Mouse (Mus musculus) CH12.LX (cell line): ENCODE measurements around the gene Rbpms2. TPM values are rescaled to one million over a fixed set of nuclear protein-coding genes. Genes with fewer than 3 reads are reported as not detected.

Experiments used
- DNase-seq: peaks from one replicate; pipeline ENCODE4 v3.0.0-alpha.2; 2013; ENCODE audit errors: extremely low read depth
- H3K27ac ChIP-seq: 2 replicates; pipeline ENCODE4 v1.5.1; 2012; ENCODE audit warnings: low read depth, mild to moderate bottlenecking, control low read depth, moderate library complexity; ENCODE audit not compliant: insufficient read depth
- H3K27me3 ChIP-seq: replicated peaks from 2 replicates; pipeline ENCODE3; 2012; ENCODE audit warnings: inconsistent platforms
- H3K36me3 ChIP-seq, 2 experiments: replicated peaks in 1 of 2; 2 replicates each; pipeline versions ENCODE3 to v1.6.1; 2012; ENCODE audit warnings: inconsistent platforms in 1 of 2, low read length in 1 of 2, mild to moderate bottlenecking in 1 of 2, mixed read lengths in 1 of 2, moderate library complexity in 1 of 2; ENCODE audit not compliant: control insufficient read depth in 1 of 2, insufficient read depth in 1 of 2
- H3K4me1 ChIP-seq, 2 experiments: 2 replicates each; pipeline ENCODE4 v1.6.1; 2012; ENCODE audit warnings: inconsistent platforms in 1 of 2, moderate library complexity in 1 of 2; ENCODE audit not compliant: insufficient read depth in 2 of 2, control insufficient read depth in 1 of 2
- H3K4me2 ChIP-seq: 2 replicates; pipeline ENCODE4 v1.6.1; 2012; ENCODE audit warnings: low read depth, mild to moderate bottlenecking, control low read depth; ENCODE audit not compliant: poor library complexity, insufficient read depth, severe bottlenecking
- H3K4me3 ChIP-seq, 3 experiments: fragments of 150-350 bp in 1 of 3; sonication (generic) in 1 of 3; replicated peaks in 1 of 3; 2 replicates each; pipeline versions ENCODE3 to v1.5.1; 2011 to 2012; ENCODE audit warnings: low read depth in 2 of 3, low read length in 2 of 3, mild to moderate bottlenecking in 2 of 3, moderate library complexity in 2 of 3, control low read depth in 1 of 3, improper control_type of control experiment in 1 of 3, inconsistent platforms in 1 of 3, mixed read lengths in 1 of 3; ENCODE audit not compliant: poor library complexity in 1 of 3
- H3K79me2 ChIP-seq: replicated peaks from 2 replicates; pipeline ENCODE4 v1.6.1; 2012; ENCODE audit warnings: mild to moderate bottlenecking, moderate library complexity; ENCODE audit not compliant: control insufficient read depth, poor library complexity, insufficient read depth, severe bottlenecking; ENCODE audit errors: extremely low read depth
- H3K9ac ChIP-seq: 2 replicates; pipeline ENCODE4 v1.6.1; 2012; ENCODE audit warnings: low read depth, mild to moderate bottlenecking, control low read depth, moderate library complexity; ENCODE audit not compliant: insufficient read depth
- H3K9me3 ChIP-seq: replicated peaks from 2 replicates; pipeline ENCODE3; 2012; ENCODE audit warnings: low read length, inconsistent platforms, mixed read lengths
- BHLHE40 ChIP-seq: IDR thresholded peaks from 2 replicates; pipeline ENCODE4 v1.6.1; 2011; ENCODE audit warnings: mild to moderate bottlenecking, low read depth, low read length, improper control_type of control experiment
- CHD1 ChIP-seq: IDR thresholded peaks from 2 replicates; pipeline ENCODE4 v1.6.1; 2012; ENCODE audit warnings: low read depth, low read length, improper control_type of control experiment, inconsistent platforms
- CHD2 ChIP-seq: IDR thresholded peaks from 2 replicates; pipeline ENCODE4 v1.6.1; 2011; ENCODE audit warnings: low read length, improper control_type of control experiment
- CTCF ChIP-seq, 2 experiments: IDR thresholded peaks in 1 of 2; conservative IDR thresholded peaks in 1 of 2; 2 replicates each; pipeline ENCODE4 v1.5.1; 2011 to 2012; ENCODE audit warnings: low read depth in 2 of 2, low read length in 2 of 2, improper control_type of control experiment in 1 of 2, inconsistent platforms in 1 of 2, mild to moderate bottlenecking in 1 of 2, moderate library complexity in 1 of 2
- ELF1 ChIP-seq: IDR thresholded peaks from 2 replicates; pipeline ENCODE4 v1.6.1; 2014; ENCODE audit warnings: low read depth, mild to moderate bottlenecking, inconsistent platforms, low read length, improper control_type of control experiment
- ETS1 ChIP-seq: conservative IDR thresholded peaks from 2 replicates; pipeline ENCODE4 v1.6.1; 2012; ENCODE audit warnings: low read depth, mild to moderate bottlenecking, inconsistent platforms, low read length, improper control_type of control experiment, moderate library complexity
- GABPA ChIP-seq: IDR thresholded peaks from 2 replicates; pipeline ENCODE4 v1.6.1; 2012; ENCODE audit warnings: low read depth, low read length, improper control_type of control experiment, inconsistent platforms; ENCODE audit not compliant: insufficient replicate concordance
- HCFC1 ChIP-seq: IDR thresholded peaks from 2 replicates; pipeline ENCODE4 v1.6.1; 2012; ENCODE audit warnings: low read depth, mild to moderate bottlenecking, inconsistent platforms, low read length, improper control_type of control experiment
- IRF4 ChIP-seq: IDR thresholded peaks from 2 replicates; pipeline ENCODE4 v1.6.1; 2014; ENCODE audit warnings: low read depth, mild to moderate bottlenecking, inconsistent platforms, low read length, improper control_type of control experiment
- JUN ChIP-seq: IDR thresholded peaks from 2 replicates; pipeline ENCODE4 v1.6.1; 2011; ENCODE audit warnings: low read depth, mild to moderate bottlenecking, low read length, improper control_type of control experiment, moderate library complexity; ENCODE audit not compliant: insufficient read depth
- JUND ChIP-seq: conservative IDR thresholded peaks from 2 replicates; pipeline ENCODE4 v1.6.1; 2011; ENCODE audit warnings: low read depth, low read length, improper control_type of control experiment
- MAFK ChIP-seq: IDR thresholded peaks from 2 replicates; pipeline ENCODE4 v1.6.1; 2011; ENCODE audit warnings: low read length, improper control_type of control experiment; ENCODE audit not compliant: insufficient replicate concordance
- MAX ChIP-seq: IDR thresholded peaks from 2 replicates; pipeline ENCODE4 v1.6.1; 2011; ENCODE audit warnings: low read length, improper control_type of control experiment
- MEF2A ChIP-seq: IDR thresholded peaks from 2 replicates; pipeline ENCODE4 v1.6.1; 2014; ENCODE audit warnings: low read depth, mild to moderate bottlenecking, inconsistent platforms, low read length, improper control_type of control experiment, borderline replicate concordance
- MXI1 ChIP-seq: IDR thresholded peaks from 2 replicates; pipeline ENCODE4 v1.6.1; 2011; ENCODE audit warnings: mild to moderate bottlenecking, low read depth, low read length, improper control_type of control experiment
- MYC ChIP-seq: IDR thresholded peaks from 2 replicates; pipeline ENCODE4 v1.6.1; 2011; ENCODE audit warnings: low read depth, mild to moderate bottlenecking, improper control_type of control experiment, low read length
- NELFE ChIP-seq: IDR thresholded peaks from 2 replicates; pipeline ENCODE4 v1.6.1; 2011; ENCODE audit warnings: low read depth, low read length, improper control_type of control experiment
- NRF1 ChIP-seq: IDR thresholded peaks from 2 replicates; pipeline ENCODE4 v1.6.1; 2014; ENCODE audit warnings: low read depth, mild to moderate bottlenecking, inconsistent platforms, low read length, improper control_type of control experiment, moderate library complexity
- PAX5 ChIP-seq: IDR thresholded peaks from 2 replicates; pipeline ENCODE4 v1.6.1; 2012; ENCODE audit warnings: low read length, inconsistent platforms, mixed read lengths
- POLR2A ChIP-seq: IDR thresholded peaks from 2 replicates; pipeline ENCODE4 v1.6.1; 2011; ENCODE audit warnings: low read depth, mild to moderate bottlenecking, improper control_type of control experiment, low read length
- POLR2AphosphoS2 ChIP-seq: IDR thresholded peaks from 2 replicates; pipeline ENCODE4 v1.6.1; 2011; ENCODE audit warnings: low read depth, low read length, improper control_type of control experiment
- RAD21 ChIP-seq: IDR thresholded peaks from 2 replicates; pipeline ENCODE4 v1.6.1; 2011; ENCODE audit warnings: low read depth, mild to moderate bottlenecking, low read length, improper control_type of control experiment, moderate library complexity
- RCOR1 ChIP-seq: conservative IDR thresholded peaks from 2 replicates; pipeline ENCODE4 v1.6.1; 2012; ENCODE audit warnings: low read depth, mild to moderate bottlenecking, inconsistent platforms, low read length, improper control_type of control experiment
- SIN3A ChIP-seq: IDR thresholded peaks from 2 replicates; pipeline ENCODE4 v1.6.1; 2012; ENCODE audit warnings: low read length, improper control_type of control experiment, inconsistent platforms
- SMC3 ChIP-seq: IDR thresholded peaks from 2 replicates; pipeline ENCODE4 v1.6.1; 2011; ENCODE audit warnings: low read depth, low read length, improper control_type of control experiment
- TBP ChIP-seq: conservative IDR thresholded peaks from 2 replicates; pipeline ENCODE4 v1.6.1; 2011; ENCODE audit warnings: low read depth, low read length, improper control_type of control experiment
- TCF12 ChIP-seq: IDR thresholded peaks from 2 replicates; pipeline ENCODE4 v1.6.1; 2014; ENCODE audit warnings: low read depth, mild to moderate bottlenecking, inconsistent platforms, low read length, improper control_type of control experiment
- USF1 ChIP-seq: IDR thresholded peaks from 2 replicates; pipeline ENCODE4 v1.6.1; 2014; ENCODE audit warnings: low read depth, mild to moderate bottlenecking, inconsistent platforms, low read length, improper control_type of control experiment
- USF2 ChIP-seq: conservative IDR thresholded peaks from 2 replicates; pipeline ENCODE4 v1.6.1; 2011; ENCODE audit warnings: low read depth, low read length, improper control_type of control experiment
- ZC3H11A ChIP-seq: IDR thresholded peaks from 2 replicates; pipeline ENCODE4 v1.6.1; 2012; ENCODE audit warnings: low read depth, mild to moderate bottlenecking, inconsistent platforms, low read length, improper control_type of control experiment
- ZKSCAN1 ChIP-seq: IDR thresholded peaks from 2 replicates; pipeline ENCODE4 v1.6.1; 2012; ENCODE audit warnings: low read depth, inconsistent platforms, low read length, improper control_type of control experiment, borderline replicate concordance
- ZMIZ1 ChIP-seq: IDR thresholded peaks from 2 replicates; pipeline ENCODE4 v1.6.1; 2012; ENCODE audit warnings: low read depth, mild to moderate bottlenecking, inconsistent platforms, low read length, improper control_type of control experiment
- dilution Hi-C: fragments of 300-500 bp; cut with MboI; formaldehyde crosslinking; loops from 2 replicates; pipeline ENCODE4 v1.14.3; 2020; ENCODE audit warnings: low sequenced_read_pairs; ENCODE audit not compliant: extremely low pct_unique_long_range_greater_than_20kb, extremely low pct_ligation_motif_present
- in situ Hi-C: fragments of 300-500 bp; cut with MboI; formaldehyde crosslinking; loops from 3 replicates; pipeline ENCODE4 v1.14.3; 2019; ENCODE audit warnings: low sequenced_read_pairs, low pct_ligation_motif_present, low pct_unique_long_range_greater_than_20kb, mixed read lengths
- polyA plus RNA-seq: library from polyadenylated mRNA; unstranded; fragments of >175 nt; gene quantifications from 2 replicates; pipeline ENCODE4 v1.2.1, GENCODE M21; 2012; ENCODE audit warnings: low read depth; ENCODE audit not compliant: insufficient read length
- total RNA-seq, 2 experiments: library from RNA; depleted of rRNA; stranded (reverse); fragments of 300-350 nt in 1 of 2; fragments of >200 nt in 1 of 2; gene quantifications; 2 replicates each; pipeline ENCODE4 v1.2.3; 2012 to 2014

Gene Rbpms2
- total and polyA plus RNA-seq, 3 experiments = 0.13 to 0.34 TPM; not detected in 1

- no peak; the same call in 1 of the 2 replicates for TF ChIP-seq SIN3A
- peak; percentile 98 for TF ChIP-seq POLR2A
- TF ChIP-seq ELF1 = peak; percentile 73
- peak; percentile 97 for TF ChIP-seq NELFE
- no peak for TF ChIP-seq MAFK
- no peak for TF ChIP-seq MYC
- peak; percentile 29; the same call in 1 of the 2 replicates for TF ChIP-seq HCFC1
- TF ChIP-seq CHD1 = no peak
- TF ChIP-seq ETS1 = peak; percentile 17; the same call in 1 of the 2 replicates
- no peak for TF ChIP-seq USF1
- no peak for TF ChIP-seq BHLHE40
- peak; percentile 9; the same call in 1 of the 2 replicates for TF ChIP-seq MEF2A
- no peak for TF ChIP-seq PAX5
- TF ChIP-seq JUN = no peak
Observed at GRCm38 (mm10) chr9:65579781-65580371, 49.6 kb upstream of the Rbpms2 start, which contains the start of gene Plekho2 (continued).

- peak; percentile 95 for DNase-seq
- dilution Hi-C loops = no loop called here
- peaks cover 9 to 37% of the 10 kb centered on the region in 2 experiments; a peak in 3 of 4 replicates for H3K4me1 ChIP-seq
- TF ChIP-seq MEF2A = peak; percentile 46; the same call in 1 of the 2 replicates
- peak; percentile 63; the same call in 1 of the 2 replicates for TF ChIP-seq MAX
- peak; percentile 39; the same call in 1 of the 2 replicates for TF ChIP-seq TCF12
- TF ChIP-seq RCOR1 = no peak
- peak; percentile 75 to 100 for TF ChIP-seq CTCF (conservative IDR thresholded peaks at IDR 0.05 in 1 of 2, IDR thresholded peaks at IDR 0.05 in 1 of 2; ENCODE audit: low read depth in 2 of 2, low read length in 2 of 2)
- TF ChIP-seq NELFE = peak; percentile 87; the same call in 1 of the 2 replicates
- TF ChIP-seq CHD1 = no peak
- TF ChIP-seq HCFC1 = peak; percentile 15
- TF ChIP-seq JUND = 0 out of 2 replicates have a peak, but pooled peaks have one; percentile 48
- TF ChIP-seq USF2 = no peak
- TF ChIP-seq ZKSCAN1 = no peak
- no peak for TF ChIP-seq ZMIZ1
- TF ChIP-seq TBP = 0 out of 2 replicates have a peak, but pooled peaks have one; percentile 30
- no peak for TF ChIP-seq CHD2
- TF ChIP-seq SIN3A = peak; percentile 65; the same call in 1 of the 2 replicates
- TF ChIP-seq RAD21 = peak; percentile 96
- no peak; the same call in 1 of the 2 replicates for TF ChIP-seq USF1
- TF ChIP-seq MXI1 = peak; percentile 85
- no peak for TF ChIP-seq ELF1
- TF ChIP-seq GABPA = no peak
- peak; percentile 31; the same call in 1 of the 2 replicates for TF ChIP-seq NRF1
- TF ChIP-seq IRF4 = peak; percentile 50; the same call in 1 of the 2 replicates
- no peak for TF ChIP-seq POLR2AphosphoS2
- TF ChIP-seq ZC3H11A = peak; percentile 92
- peak; percentile 99 for TF ChIP-seq SMC3
- TF ChIP-seq BHLHE40 = peak; percentile 61
- no peak for TF ChIP-seq MAFK
Observed at GRCm38 (mm10) chr9:65580401-65581256, 48.8 kb upstream of the Rbpms2 start.

More at GRCm38 (mm10) chr9:65580401-65581256, 48.8 kb upstream of the Rbpms2 start:
- H3K79me2 ChIP-seq = peaks cover 40% of the 10 kb centered on the region
- in situ Hi-C loops = loop anchor here (10.0 kb wide), 1 partner anchor 136 kb away; no protein-coding TSS in a partner anchor
- H3K36me3 ChIP-seq = peaks cover 0 to 2% of the 10 kb centered on the region in 2 experiments
- peak overlapping the region; percentile 50 for H3K27ac ChIP-seq
- peak overlapping the region; percentile 87 for H3K9ac ChIP-seq
- peak overlapping the region; percentile 92 for H3K4me2 ChIP-seq
- peak overlapping the region; percentile 45 to 61 (median 48) for H3K4me3 ChIP-seq
- H3K27me3 ChIP-seq = no peaks in the 10 kb centered on the region
- H3K9me3 ChIP-seq = no peaks in the 10 kb centered on the region
